Mouse (Mus musculus): ENCODE measurements around the gene Osbpl8. TPM values are rescaled to one million over a fixed set of nuclear protein-coding genes. Genes with fewer than 3 reads are reported as not detected.

The Osbpl8 gene
- polyA plus RNA-seq, 1 experiment from 2014 or later = 15.2 TPM

- WGBS = 84% methylated on average over 7 of the region's 7 CpGs
- Histone ChIP-seq H3K4me2 (ENCODE audit: low read length) (no peak overlapping the region), H3K4me1 (ENCODE audit: control insufficient read depth, insufficient read depth, low read length) (no peaks in the 10 kb centered on the region), H3K27me3 (ENCODE audit: control insufficient read depth, insufficient read depth, low read depth, low read length) (no peaks in the 10 kb centered on the region), H3K9me3 (replicated peaks; ENCODE audit: control insufficient read depth, low read length, poor library complexity, severe bottlenecking) (no peaks in the 10 kb centered on the region), H3K27ac (ENCODE audit: low read length) (no peak overlapping the region), H3K36me3 (ENCODE audit: control insufficient read depth, insufficient read depth, low read length) (no peaks in the 10 kb centered on the region), H3K9ac (ENCODE audit: low read depth, low read length) (no peak overlapping the region), H3K4me3 (ENCODE audit: low read depth, low read length) (no peak overlapping the region)
- ATAC-seq = no peak
These were observed 177.2 kb downstream of the Osbpl8 start for GRCm38 (mm10) chr10:111341761-111342160.

DNA sequence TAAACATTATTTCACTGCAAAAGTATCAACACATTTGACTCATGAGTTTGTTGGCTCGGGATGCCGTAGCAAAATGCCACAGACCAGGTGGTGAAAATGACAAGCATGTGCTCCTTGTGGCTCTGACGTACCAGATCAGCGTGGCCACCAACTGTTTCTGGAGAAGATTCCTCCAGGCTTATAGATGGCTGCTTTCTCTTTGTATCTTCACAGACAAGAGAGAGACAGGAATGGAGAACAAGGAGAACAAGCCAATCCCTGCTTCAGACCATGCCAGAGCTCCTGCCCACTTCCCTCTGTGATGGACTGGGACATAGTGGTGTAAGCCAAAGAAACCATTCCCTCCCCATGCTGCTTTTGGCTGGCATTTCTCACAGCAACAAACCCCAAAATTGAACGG, 179.0 kb downstream of the Osbpl8 start:
- 91% methylated on average over 5 of the region's 5 CpGs for WGBS
- Histone ChIP-seq H3K4me1 (ENCODE audit: control insufficient read depth, insufficient read depth, low read length) (no peaks in the 10 kb centered on the region), H3K9ac (ENCODE audit: low read depth, low read length) (no peak overlapping the region)

More for the DNA sequence above, 179.0 kb downstream of the Osbpl8 start:
- Histone ChIP-seq H3K27ac (ENCODE audit: low read length) (no peak overlapping the region), H3K4me3 (ENCODE audit: low read depth, low read length) (no peak overlapping the region), H3K9me3 (replicated peaks; ENCODE audit: control insufficient read depth, low read length, poor library complexity, severe bottlenecking) (no peaks in the 10 kb centered on the region), H3K4me2 (ENCODE audit: low read length) (no peak overlapping the region), H3K36me3 (ENCODE audit: control insufficient read depth, insufficient read depth, low read length) (no peaks in the 10 kb centered on the region), H3K27me3 (ENCODE audit: control insufficient read depth, insufficient read depth, low read depth, low read length) (no peaks in the 10 kb centered on the region)
- no peak for ATAC-seq

Other genes starting within 250 kb of the Osbpl8 start
- gene Csrp2, start 245.0 kb upstream of the Osbpl8 start, polyA plus RNA-seq (2015; fragmentation: Nextera tagmentation; extraction: Ambion mirVana) = 105 and 111 TPM in 2 replicates
- gene Zdhhc17, start 154.6 kb upstream of the Osbpl8 start, polyA plus RNA-seq (2015; fragmentation: Nextera tagmentation; extraction: Ambion mirVana) = 60.6 and 63.9 TPM in 2 replicates
- 5.6 TPM in 2 replicates for gene Bbs10, start 133.9 kb downstream of the Osbpl8 start, polyA plus RNA-seq (2015; fragmentation: Nextera tagmentation; extraction: Ambion mirVana)

All from midbrain, embryonic 16.5 days (tissue).